Mouse (Mus musculus): ENCODE results near the gene Hist1h2ad.

The Hist1h2ad gene

GRCm38 (mm10) chr13:23620733-23621531, 46.8 kb downstream of the Hist1h2ad start, which contains the start of gene Hist1h2be:
TSS of gene Hist1h2be (minus strand) at chr13:23621124.
- peak; percentile 99 for DNase-seq (ENCODE audit: low read depth, low spot score)

GRCm38 (mm10) chr13:23621532-23622174, 47.5 kb downstream of the Hist1h2ad start:
- DNase-seq (ENCODE audit: low read depth, low spot score): peak; percentile 96

- peak; percentile 96 for DNase-seq (ENCODE audit: low read depth, low spot score)
Measured at GRCm38 (mm10) chr13:23622175-23622671, 48.0 kb downstream of the Hist1h2ad start, which contains the start of gene Hist1h1e. TSS of gene Hist1h1e (minus strand) at chr13:23622558.

GRCm38 (mm10) chr13:23622861-23623450, 48.8 kb downstream of the Hist1h2ad start:
- DNase-seq (ENCODE audit: low read depth, low spot score): peak; percentile 45

Measured in brain, adult 2 months (tissue).